In genomic region chr12:104892245-104892644, GRCm38 (mm10) we compare ENCODE assay signal across 16 mouse cellular contexts.
"Had no signal": no experiment of that assay in that cellular context is flagged by ENCODE, and none has a peak within 500 bp of the region (broad histone marks: within the 10 kb centered on the region; RNA-seq: fewer than 3 reads in every experiment).

No protein-coding gene starts in this region.

- DNase-seq: retina, postnatal 1 day; right cerebral cortex, adult 18-20 months; right cerebral cortex, postnatal 14 days; right cerebral cortex, postnatal 25 days; right cerebral cortex, postnatal 4 days; spleen, adult 18-20 months; thymus, adult 18-20 months; thymus, adult 2 months; thymus, postnatal 14 days; thymus, postnatal 25 days; thymus, postnatal 36 days; thymus, postnatal 4 days had no signal

- H3K27me3 ChIP-seq: neural tube, embryonic 13.5 days; neural tube, embryonic 15.5 days; stomach, embryonic 15.5 days had no signal

- H3K4me3 ChIP-seq: neural tube, embryonic 13.5 days; neural tube, embryonic 15.5 days; stomach, embryonic 15.5 days had no signal

- H3K4me1 ChIP-seq: neural tube, embryonic 13.5 days; neural tube, embryonic 15.5 days had no signal

- H3K27ac ChIP-seq: neural tube, embryonic 13.5 days; neural tube, embryonic 15.5 days; stomach, embryonic 15.5 days; stomach, postnatal 0 days had no signal

- H3K9me3 ChIP-seq: neural tube, embryonic 13.5 days; neural tube, embryonic 15.5 days; stomach, embryonic 15.5 days had no signal

- H3K36me3 ChIP-seq: neural tube, embryonic 13.5 days; neural tube, embryonic 15.5 days; stomach, embryonic 15.5 days had no signal

- H3K9ac ChIP-seq: neural tube, embryonic 13.5 days; neural tube, embryonic 15.5 days; stomach, embryonic 15.5 days had no signal
